Mouse (Mus musculus): ENCODE measurements around the gene Krt80. TPM values are rescaled to one million over a fixed set of nuclear protein-coding genes. Genes with fewer than 3 reads are reported as not detected.
A peak's percentile ranks its signal among the peaks of the same experiment; 100 is the strongest.
"Not testable (repeated sequence)": the region's sequence is repeated elsewhere in the genome, so short reads cannot be mapped to it uniquely, and the experiment has no call there.

Krt80 gene
- polyA plus RNA-seq, 1 experiment from 2014 or later = 1.2 TPM

DNA sequence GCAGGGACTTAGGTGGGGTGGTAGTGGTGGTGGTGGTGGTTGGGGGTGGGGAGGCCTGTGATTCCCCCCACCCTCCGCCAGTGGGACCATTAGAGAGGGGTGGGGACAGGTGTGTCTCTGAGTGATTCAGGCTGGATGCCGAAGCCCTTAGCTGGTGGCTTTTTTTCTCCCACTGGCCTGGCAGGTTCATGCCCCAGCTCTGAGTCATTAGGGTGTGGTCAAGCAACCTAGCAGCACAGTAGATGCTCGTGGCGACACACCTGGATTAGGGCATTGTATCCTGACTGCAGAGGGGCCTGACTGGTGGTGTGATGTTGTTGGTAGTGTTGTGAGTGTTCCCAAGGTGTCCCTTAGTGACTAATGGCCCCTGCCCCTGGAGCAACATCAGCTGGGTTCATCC is 38.9 kb downstream of the Krt80 start:
- Histone ChIP-seq H3K4me1 (replicated peaks) (peaks cover 28% of the 10 kb centered on the region), H3K36me3 (no peaks in the 10 kb centered on the region), H3K9ac (no peak overlapping the region), H3K4me2 (replicated peaks) (no peak overlapping the region), H3K27ac (no peak overlapping the region), H3K9me3 (no peaks in the 10 kb centered on the region), H3K27me3 (replicated peaks) (no peaks in the 10 kb centered on the region), H3K4me3 (replicated peaks) (no peak overlapping the region)
- WGBS = 50% methylated on average over 4 of the region's 4 CpGs
- peak; percentile 52 for ATAC-seq

DNA sequence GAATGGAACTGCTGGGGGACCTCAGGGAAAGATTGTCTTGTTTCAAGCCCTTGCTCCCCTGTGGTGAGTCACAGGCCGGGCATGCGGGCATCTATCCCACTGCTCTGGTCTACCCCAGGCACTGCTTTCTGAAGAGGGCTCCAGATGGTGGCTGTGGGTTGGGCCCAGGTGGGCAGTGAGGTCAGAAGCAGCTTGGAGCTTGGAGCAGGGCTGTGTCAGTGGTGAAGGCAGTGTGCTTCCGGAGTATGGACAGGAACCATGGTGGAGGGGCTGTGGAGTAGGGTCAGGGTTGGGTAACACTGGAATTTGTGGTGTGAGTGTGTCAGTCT is 40.4 kb downstream of the Krt80 start:
- WGBS = 86% methylated on average over 3 of the region's 3 CpGs
- no peak overlapping the region for H3K27ac ChIP-seq
- H3K9me3 ChIP-seq = no peaks in the 10 kb centered on the region
- no peak for ATAC-seq
- H3K9ac ChIP-seq = no peak overlapping the region
- H3K36me3 ChIP-seq = no peaks in the 10 kb centered on the region
- no peak overlapping the region for H3K4me2 ChIP-seq (replicated peaks)
- no peaks in the 10 kb centered on the region for H3K27me3 ChIP-seq (replicated peaks)
- no peak overlapping the region for H3K4me3 ChIP-seq (replicated peaks)
- peaks cover 28% of the 10 kb centered on the region for H3K4me1 ChIP-seq (replicated peaks)

DNA sequence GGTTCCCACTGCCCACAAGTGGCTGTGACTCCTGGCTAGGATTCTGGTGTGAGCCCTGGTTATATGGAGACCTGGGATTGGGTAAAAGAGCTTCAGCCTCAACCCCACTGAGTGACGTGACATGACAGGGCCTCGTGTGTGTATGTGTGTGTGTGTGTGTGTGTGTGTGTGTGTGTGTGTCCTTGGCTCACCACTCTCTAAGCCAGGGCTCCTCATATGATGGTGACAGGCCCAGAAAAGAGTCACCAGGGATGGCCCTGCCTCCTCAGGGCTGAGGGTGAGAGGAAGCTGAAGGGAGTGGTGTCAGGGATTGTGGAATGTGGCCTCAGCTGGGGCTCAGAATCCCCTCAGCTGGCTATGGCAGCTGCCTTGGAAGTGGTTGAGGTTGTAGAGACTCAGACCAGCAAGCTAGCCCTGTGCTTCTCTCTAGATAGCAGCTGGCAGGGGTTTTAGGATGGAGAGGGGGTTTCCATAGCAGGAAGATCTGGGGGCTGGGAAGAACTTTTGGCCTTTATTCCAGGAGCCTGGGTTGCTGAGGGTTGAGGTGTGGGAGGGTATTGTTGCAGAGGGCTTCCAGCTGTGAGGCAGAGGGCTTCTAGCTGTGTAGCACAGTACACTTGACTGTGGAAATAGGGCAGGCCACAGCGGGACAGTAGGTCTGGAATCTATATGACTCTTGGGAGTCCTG is 40.9 kb downstream of the Krt80 start:
- H3K9ac ChIP-seq = no peak overlapping the region

DNA sequence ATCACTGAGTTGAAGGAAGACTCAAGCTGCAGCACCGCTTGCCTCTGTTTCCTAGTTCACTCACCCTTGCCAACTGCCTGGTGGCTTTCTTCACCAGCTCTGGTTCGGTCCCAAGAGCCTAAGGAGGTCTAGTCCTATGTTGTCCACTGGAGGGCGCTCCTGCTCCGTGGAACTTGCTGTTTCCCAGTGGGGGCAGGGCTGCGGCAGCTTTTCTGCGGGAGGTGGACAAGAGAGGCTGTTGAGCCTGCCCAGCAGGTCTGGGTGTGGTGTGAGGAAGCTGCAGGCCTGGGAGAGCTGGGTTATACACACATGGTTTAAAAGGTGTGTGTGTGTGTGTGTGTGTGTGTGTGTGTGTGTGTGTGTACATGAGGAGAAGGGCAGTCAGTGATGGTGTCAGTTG is 42.7 kb downstream of the Krt80 start:
- no peaks in the 10 kb centered on the region for H3K36me3 ChIP-seq
- H3K4me2 ChIP-seq (replicated peaks) = no peak overlapping the region
- no peaks in the 10 kb centered on the region for H3K27me3 ChIP-seq (replicated peaks)
- no peak overlapping the region for H3K4me3 ChIP-seq (replicated peaks)
- H3K9ac ChIP-seq = no peak overlapping the region
- no peak overlapping the region for H3K27ac ChIP-seq
- 9% methylated on average over 6 of the region's 6 CpGs for WGBS
- peaks cover 24% of the 10 kb centered on the region for H3K4me1 ChIP-seq (replicated peaks)
- no peaks in the 10 kb centered on the region for H3K9me3 ChIP-seq
- peak; percentile 86 for ATAC-seq

More for the DNA sequence above, 40.9 kb downstream of the Krt80 start:
- no peak overlapping the region for H3K4me3 ChIP-seq (replicated peaks)
- H3K4me1 ChIP-seq (replicated peaks) = peaks cover 28% of the 10 kb centered on the region
- no peaks in the 10 kb centered on the region for H3K36me3 ChIP-seq
- ATAC-seq = no peak
- no peaks in the 10 kb centered on the region for H3K9me3 ChIP-seq
- no peak overlapping the region for H3K27ac ChIP-seq
- no peaks in the 10 kb centered on the region for H3K27me3 ChIP-seq (replicated peaks)
- H3K4me2 ChIP-seq (replicated peaks) = no peak overlapping the region
- 68% methylated on average over 3 of the region's 3 CpGs for WGBS

DNA sequence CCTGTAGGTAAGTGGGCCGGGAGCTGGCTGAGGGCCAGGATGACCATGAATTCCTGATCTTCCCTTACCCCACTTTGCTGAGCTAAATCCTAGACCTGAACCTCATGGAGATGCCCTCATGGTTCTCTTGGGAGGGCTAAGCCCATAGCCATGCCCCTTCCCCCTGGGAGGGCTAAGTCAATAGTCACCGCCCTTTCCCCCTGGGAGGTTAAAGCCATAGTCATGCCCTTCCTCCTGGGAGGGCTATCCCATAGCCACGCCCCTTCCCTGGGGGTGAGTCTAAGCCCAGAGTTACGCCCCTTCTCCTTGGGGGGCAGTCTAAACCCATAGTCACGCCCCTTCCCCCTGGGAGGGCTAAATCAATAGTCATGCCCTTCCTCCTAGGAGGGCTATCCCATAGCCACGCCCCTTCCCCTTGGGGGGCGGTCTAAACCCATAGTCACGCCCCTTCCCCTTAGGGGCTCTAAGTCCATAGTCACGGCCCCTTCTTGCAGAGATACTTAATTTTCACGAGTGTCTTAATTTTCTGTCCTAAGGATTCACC is 43.9 kb downstream of the Krt80 start:
- WGBS = 44% methylated on average over 10 of the region's 10 CpGs

DNA sequence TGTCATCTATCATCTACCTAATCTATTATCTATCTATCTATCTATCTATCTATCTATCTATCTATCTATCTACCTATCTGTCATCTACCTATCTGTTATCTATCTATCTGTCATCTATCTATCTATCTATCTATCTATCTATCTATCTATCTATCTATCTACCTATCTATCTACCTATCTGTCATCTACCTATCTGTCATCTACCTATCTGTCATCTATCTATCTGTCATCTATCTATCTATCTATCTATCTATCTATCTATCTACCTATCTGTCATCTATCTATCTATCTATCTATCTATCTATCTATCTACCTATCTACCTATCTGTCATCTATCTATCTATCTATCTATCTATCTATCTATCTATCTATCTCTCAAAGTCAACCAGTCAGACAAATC is 45.6 kb downstream of the Krt80 start:
- not testable (repeated sequence) for H3K9me3 ChIP-seq; H3K27me3 ChIP-seq (replicated peaks); H3K4me2 ChIP-seq (replicated peaks); H3K4me3 ChIP-seq (replicated peaks); H3K27ac ChIP-seq; H3K36me3 ChIP-seq; ATAC-seq; H3K9ac ChIP-seq
- H3K4me1 ChIP-seq (replicated peaks) = peaks cover 31% of the 10 kb centered on the region

More for the DNA sequence above, 43.9 kb downstream of the Krt80 start:
- Histone ChIP-seq H3K4me2 (replicated peaks) (no peak overlapping the region), H3K27me3 (replicated peaks) (no peaks in the 10 kb centered on the region), H3K36me3 (no peaks in the 10 kb centered on the region), H3K4me1 (replicated peaks) (peaks cover 31% of the 10 kb centered on the region), H3K9me3 (no peaks in the 10 kb centered on the region), H3K4me3 (replicated peaks) (no peak overlapping the region), H3K9ac (no peak overlapping the region), H3K27ac (no peak overlapping the region)
- ATAC-seq = no peak

DNA sequence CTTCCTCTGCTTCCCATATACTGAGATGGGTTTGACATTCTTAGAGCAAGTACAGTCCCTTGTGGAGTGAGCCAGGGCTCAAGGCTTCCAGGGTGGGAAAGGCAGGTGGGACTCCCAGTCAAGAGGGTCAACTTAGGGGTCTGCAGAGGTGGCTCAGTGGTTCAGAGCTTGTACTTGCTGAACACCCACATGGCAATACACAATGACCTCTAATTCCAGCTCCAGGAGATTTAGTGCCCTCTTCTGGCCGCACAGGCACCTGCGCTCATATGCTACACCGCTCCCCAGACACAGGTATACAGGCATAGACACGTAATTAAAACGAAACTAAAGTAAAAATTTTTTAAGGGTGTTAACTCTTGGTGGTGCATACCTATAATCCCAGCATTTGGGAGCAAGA is 46.5 kb downstream of the Krt80 start:
- H3K4me2 ChIP-seq (replicated peaks) = no peak overlapping the region
- 96% methylated on average over 5 of the region's 5 CpGs for WGBS
- peaks cover 26% of the 10 kb centered on the region for H3K4me1 ChIP-seq (replicated peaks)
- H3K9me3 ChIP-seq = no peaks in the 10 kb centered on the region
- no peak overlapping the region for H3K4me3 ChIP-seq (replicated peaks)
- no peaks in the 10 kb centered on the region for H3K36me3 ChIP-seq
- no peak for ATAC-seq
- no peak overlapping the region for H3K9ac ChIP-seq
- H3K27ac ChIP-seq = no peak overlapping the region
- no peaks in the 10 kb centered on the region for H3K27me3 ChIP-seq (replicated peaks)

DNA sequence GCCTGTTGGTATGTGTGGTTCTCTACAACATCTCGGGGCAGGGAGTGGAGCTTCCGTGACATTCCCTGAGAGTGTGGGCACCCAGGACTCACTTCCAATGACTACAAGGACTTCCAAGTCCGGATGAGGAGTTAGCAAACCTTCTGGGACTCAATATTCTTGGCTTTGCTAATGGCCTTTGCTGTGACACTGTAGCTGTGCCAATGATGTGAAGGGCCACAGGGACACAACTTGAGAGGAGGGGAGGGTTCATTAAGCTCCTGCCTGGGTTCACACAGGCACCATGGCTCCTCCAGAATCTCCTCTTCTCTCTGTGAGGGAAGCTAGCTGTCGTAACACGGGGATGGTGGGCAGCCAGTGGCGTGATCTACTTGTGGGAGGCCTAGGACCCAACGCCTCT is 47.3 kb downstream of the Krt80 start:
- no peaks in the 10 kb centered on the region for H3K9me3 ChIP-seq
- no peak overlapping the region for H3K9ac ChIP-seq
- no peaks in the 10 kb centered on the region for H3K36me3 ChIP-seq
- H3K27me3 ChIP-seq (replicated peaks) = no peaks in the 10 kb centered on the region
- no peak overlapping the region for H3K4me2 ChIP-seq (replicated peaks)
- no peak overlapping the region for H3K27ac ChIP-seq
- peaks cover 19% of the 10 kb centered on the region for H3K4me1 ChIP-seq (replicated peaks)
- WGBS = 84% methylated on average over 7 of the region's 7 CpGs
- no peak overlapping the region for H3K4me3 ChIP-seq (replicated peaks)
- ATAC-seq = no peak

DNA sequence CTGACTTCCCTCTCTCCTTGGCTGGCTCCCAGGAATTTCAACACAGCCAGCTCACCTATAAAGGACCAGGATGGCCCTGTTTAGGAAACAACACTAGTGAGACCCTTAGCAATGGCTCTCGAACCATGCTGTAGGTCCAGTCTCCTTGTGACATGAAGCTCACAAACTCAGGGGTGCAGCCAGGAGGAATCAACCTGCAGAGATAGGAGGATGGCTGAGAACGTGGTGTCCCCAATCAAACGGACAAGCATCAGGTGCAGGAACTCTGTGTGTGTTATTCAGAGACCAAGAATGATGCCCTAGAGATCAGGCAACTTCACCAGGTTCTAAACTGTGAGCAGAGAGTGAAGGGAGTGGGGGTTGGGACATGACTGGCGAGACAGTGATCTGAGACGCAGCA is 47.9 kb downstream of the Krt80 start:
- no peak overlapping the region for H3K9ac ChIP-seq
- H3K4me1 ChIP-seq (replicated peaks) = peaks cover 19% of the 10 kb centered on the region
- 83% methylated on average over 5 of the region's 5 CpGs for WGBS
- H3K27me3 ChIP-seq (replicated peaks) = no peaks in the 10 kb centered on the region
- no peak overlapping the region for H3K27ac ChIP-seq
- no peak overlapping the region for H3K4me2 ChIP-seq (replicated peaks)
- no peak for ATAC-seq
- H3K36me3 ChIP-seq = no peaks in the 10 kb centered on the region
- H3K4me3 ChIP-seq (replicated peaks) = no peak overlapping the region
- H3K9me3 ChIP-seq = no peaks in the 10 kb centered on the region

DNA sequence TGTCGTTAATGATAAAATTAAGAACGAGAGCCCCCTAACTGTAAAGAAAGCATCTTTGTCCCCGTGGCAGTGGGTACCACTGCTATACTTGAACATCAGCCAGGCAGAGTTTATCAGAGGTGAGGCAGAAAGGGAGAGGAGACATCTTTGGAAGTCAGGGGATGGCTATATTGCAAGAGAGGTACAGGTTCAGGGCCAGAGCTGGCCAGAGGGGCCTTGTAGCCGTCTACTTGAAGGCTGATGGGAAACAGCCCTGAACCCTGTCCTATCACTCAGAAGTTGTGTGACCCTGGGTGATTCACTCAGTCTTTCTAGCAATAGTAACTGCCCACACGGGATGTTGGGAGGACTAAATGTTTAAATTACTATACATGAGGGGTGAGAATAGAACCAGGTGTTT is 48.8 kb downstream of the Krt80 start:
- Histone ChIP-seq H3K27ac (0 out of 2 replicates have a peak overlapping the region, but pooled peaks have one; percentile 10), H3K36me3 (no peaks in the 10 kb centered on the region), H3K9ac (no peak overlapping the region), H3K9me3 (no peaks in the 10 kb centered on the region), H3K27me3 (replicated peaks) (no peaks in the 10 kb centered on the region), H3K4me1 (replicated peaks) (peaks cover 19% of the 10 kb centered on the region), H3K4me2 (replicated peaks) (no peak overlapping the region), H3K4me3 (replicated peaks) (no peak overlapping the region)
- ATAC-seq = peak; percentile 5; the same call in 1 of the 2 replicates
- WGBS = 31% methylated on average over 5 of the region's 5 CpGs

DNA sequence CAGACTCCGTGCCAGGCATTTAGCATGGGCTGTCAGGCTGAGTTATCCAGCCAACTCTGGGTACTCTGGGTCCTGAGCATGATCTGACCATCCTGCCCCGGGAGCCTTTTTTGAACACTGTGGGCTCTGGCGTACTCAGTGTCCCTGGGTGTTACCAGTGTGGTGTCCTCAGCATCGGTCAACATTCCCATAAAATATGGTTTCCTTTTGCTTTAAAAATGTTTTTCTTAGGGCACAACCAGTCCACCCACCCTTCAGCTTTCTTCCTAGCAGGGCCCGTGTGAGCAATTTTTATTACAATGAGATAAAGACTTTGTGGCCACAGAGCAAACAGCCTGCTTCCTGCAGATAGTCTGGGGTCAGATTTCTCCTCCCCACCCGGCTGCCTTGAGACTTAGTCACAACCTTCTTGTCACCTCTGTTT is 49.3 kb downstream of the Krt80 start:
- WGBS = 29% methylated on average over 6 of the region's 6 CpGs
- peaks cover 19% of the 10 kb centered on the region for H3K4me1 ChIP-seq (replicated peaks)
- no peak overlapping the region for H3K4me2 ChIP-seq (replicated peaks)
- H3K9me3 ChIP-seq = no peaks in the 10 kb centered on the region
- H3K4me3 ChIP-seq (replicated peaks) = no peak overlapping the region
- H3K27me3 ChIP-seq (replicated peaks) = no peaks in the 10 kb centered on the region
- no peaks in the 10 kb centered on the region for H3K36me3 ChIP-seq
- peak; percentile 64 for ATAC-seq
- H3K9ac ChIP-seq = no peak overlapping the region
- H3K27ac ChIP-seq = peak overlapping the region; percentile 40; the same call in 1 of the 2 replicates

DNA sequence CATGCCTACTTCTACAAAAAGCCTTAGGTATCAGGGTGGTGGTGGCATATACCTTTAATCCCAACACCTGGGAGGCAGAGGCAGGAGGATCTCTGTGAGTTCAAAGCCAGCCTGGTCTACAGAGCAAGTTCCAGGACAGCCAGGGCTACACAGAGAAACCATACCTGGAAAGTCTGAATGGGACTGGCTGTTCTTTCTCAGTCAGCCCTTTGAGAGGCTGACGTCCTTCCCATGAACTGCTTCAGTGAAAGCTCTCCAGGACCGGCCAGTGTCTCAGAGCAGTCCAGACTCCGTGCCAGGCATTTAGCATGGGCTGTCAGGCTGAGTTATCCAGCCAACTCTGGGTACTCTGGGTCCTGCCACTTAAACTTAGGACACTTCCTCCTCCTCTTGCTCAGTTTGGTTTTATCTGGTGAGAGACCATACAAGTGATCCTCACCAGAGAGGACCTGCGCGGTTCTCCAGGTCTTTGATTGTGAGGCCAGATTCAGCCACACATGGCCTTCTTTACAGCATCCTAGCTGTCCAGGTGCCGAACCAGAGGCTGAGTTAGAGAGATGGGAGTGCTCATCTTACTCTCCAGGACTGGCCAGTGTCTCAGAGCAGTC is 49.8 kb downstream of the Krt80 start:
- Histone ChIP-seq H3K27me3 (replicated peaks) (no peaks in the 10 kb centered on the region), H3K4me1 (replicated peaks) (peaks cover 19% of the 10 kb centered on the region), H3K27ac (peak overlapping the region; percentile 40; the same call in 1 of the 2 replicates), H3K9me3 (no peaks in the 10 kb centered on the region), H3K4me2 (replicated peaks) (no peak overlapping the region), H3K36me3 (no peaks in the 10 kb centered on the region), H3K9ac (no peak overlapping the region), H3K4me3 (replicated peaks) (no peak overlapping the region)
- ATAC-seq = no peak
- 75% methylated on average over 6 of the region's 6 CpGs for WGBS

Data from intestine, embryonic 15.5 days (tissue).